Mouse (Mus musculus) lung, postnatal 0 days (tissue): ENCODE measurements around the gene Cdkl4.

Experiments
- CTCF ChIP-seq: IDR thresholded peaks from 2 replicates; pipeline ENCODE4 v1.5.1; 2016; ENCODE audit warnings: antibody characterized with exemption, mild to moderate bottlenecking
- EP300 ChIP-seq: IDR thresholded peaks from 2 replicates; pipeline ENCODE4 v1.6.1; 2016; ENCODE audit warnings: antibody characterized with exemption, mild to moderate bottlenecking, control low read depth

DNA sequence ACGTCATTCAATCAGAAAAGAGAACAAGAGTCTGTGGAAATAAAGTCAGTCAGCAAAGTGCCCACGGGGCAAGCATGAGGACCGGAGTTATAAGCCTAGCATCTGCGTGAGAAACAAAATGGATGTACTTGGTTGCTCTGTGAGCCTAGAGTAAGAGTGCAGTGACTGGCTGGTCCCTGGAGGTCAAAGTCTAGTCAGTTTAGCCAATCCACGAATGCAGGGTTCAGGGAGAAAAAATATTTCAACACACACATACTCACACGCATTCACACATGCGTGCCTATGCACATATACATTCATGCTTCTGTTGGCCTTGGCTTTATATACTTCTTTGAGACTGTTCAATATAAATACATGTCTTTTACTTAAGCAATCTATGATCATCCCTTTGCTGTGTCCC is 62.1 kb downstream of the Cdkl4 start:
- no peak for TF ChIP-seq CTCF
- TF ChIP-seq EP300: no peak
